In genomic region chr9:45115706-45116105, GRCm38 (mm10) we compare ENCODE assay signal across 8 mouse cellular contexts. TPM values are rescaled to one million over a fixed set of nuclear protein-coding genes. Genes with fewer than 3 reads are reported as not detected.
DNase-seq lines count a peak whose midpoint lies in the region; ATAC-seq and TF ChIP-seq lines count a peak whose summit lies in the region.

No protein-coding gene starts in this region.

- peaks cover 28% of the 10 kb centered on the region for H3K27me3 ChIP-seq in heart, embryonic 13.5 days (replicated peaks)
- H3K27me3 ChIP-seq in embryonic facial prominence, embryonic 13.5 days = no peaks in the 10 kb centered on the region
- no peaks in the 10 kb centered on the region; the same call in 1 of the 2 replicates for H3K27me3 ChIP-seq in kidney, postnatal 0 days (ENCODE audit: insufficient read depth, low read length)

- DNase-seq in heart, adult 9 months (ENCODE audit: low spot score in 2 of 2) = no peak
- DNase-seq in ZHBTc4 (ENCODE audit: low read depth, low spot score) (peak; percentile 74), MN1 (ENCODE audit: low spot score) (no peak)
- DNase-seq in kidney, postnatal 0 days (ENCODE audit: low spot score) = peak; percentile 87
- peak; percentile 27 to 42 for DNase-seq in lung, postnatal 4 days
- DNase-seq in right cerebral cortex, postnatal 4 days = peak; percentile 59

- 4% methylated on average over 14 of the region's 14 CpGs for WGBS in heart, embryonic 13.5 days
- 2% methylated on average over 14 of the region's 14 CpGs for WGBS in embryonic facial prominence, embryonic 13.5 days
- WGBS in kidney, postnatal 0 days = 3% methylated on average over 14 of the region's 14 CpGs

- H3K9me3 ChIP-seq in heart, embryonic 13.5 days = no peaks in the 10 kb centered on the region
- H3K9me3 ChIP-seq in embryonic facial prominence, embryonic 13.5 days = no peaks in the 10 kb centered on the region
- H3K9me3 ChIP-seq in kidney, postnatal 0 days (replicated peaks; ENCODE audit: low read length) = no peaks in the 10 kb centered on the region

- H3K4me3 ChIP-seq in heart, embryonic 13.5 days = peak overlapping the region; percentile 47
- H3K4me3 ChIP-seq in embryonic facial prominence, embryonic 13.5 days = peak overlapping the region; percentile 49
- H3K4me3 ChIP-seq in kidney, postnatal 0 days (replicated peaks; ENCODE audit: low read depth, low read length) = peak overlapping the region; percentile 31

- H3K4me2 ChIP-seq in heart, embryonic 13.5 days = peak overlapping the region; percentile 66
- peak overlapping the region; percentile 71 for H3K4me2 ChIP-seq in embryonic facial prominence, embryonic 13.5 days
- H3K4me2 ChIP-seq in kidney, postnatal 0 days (ENCODE audit: low read length) = peak overlapping the region; percentile 59

- peaks cover 11% of the 10 kb centered on the region for H3K4me1 ChIP-seq in heart, embryonic 13.5 days
- peaks cover 22% of the 10 kb centered on the region for H3K4me1 ChIP-seq in embryonic facial prominence, embryonic 13.5 days
- 0 out of 2 replicates have a peak, but pooled peaks cover 5% of the 10 kb centered on the region for H3K4me1 ChIP-seq in kidney, postnatal 0 days (replicated peaks; ENCODE audit: insufficient read depth, low read length)

- peak; percentile 27; the same call in 1 of the 2 replicates for ATAC-seq in heart, embryonic 13.5 days (ENCODE audit: extremely low read depth, insufficient number of reproducible peaks, low FRiP score, low TSS enrichment)
- peak; percentile 71 for ATAC-seq in embryonic facial prominence, embryonic 13.5 days (ENCODE audit: insufficient number of reproducible peaks, insufficient read depth, low FRiP score, low TSS enrichment, low read depth)
- ATAC-seq in kidney, postnatal 0 days (replicated peaks; ENCODE audit: low FRiP score, low read depth) = peak; percentile 73; the same call in 1 of the 2 replicates

- no peak for TF ChIP-seq CTCF in kidney, postnatal 0 days (IDR thresholded peaks at IDR 0.05; ENCODE audit: low read depth)

- no peak overlapping the region for H3K27ac ChIP-seq in heart, embryonic 13.5 days (replicated peaks)
- H3K27ac ChIP-seq in embryonic facial prominence, embryonic 13.5 days = peak overlapping the region; percentile 17; the same call in 1 of the 2 replicates
- no peak overlapping the region for H3K27ac ChIP-seq in kidney, postnatal 0 days

- no peaks in the 10 kb centered on the region for H3K36me3 ChIP-seq in heart, embryonic 13.5 days
- no peaks in the 10 kb centered on the region for H3K36me3 ChIP-seq in embryonic facial prominence, embryonic 13.5 days
- H3K36me3 ChIP-seq in kidney, postnatal 0 days (ENCODE audit: insufficient read depth, low read length) = no peaks in the 10 kb centered on the region

- peak overlapping the region; percentile 64; the same call in 1 of the 2 replicates for H3K9ac ChIP-seq in heart, embryonic 13.5 days
- peak overlapping the region; percentile 67 for H3K9ac ChIP-seq in embryonic facial prominence, embryonic 13.5 days
- no peak overlapping the region for H3K9ac ChIP-seq in kidney, postnatal 0 days (ENCODE audit: low read depth, low read length)

RNA-seq across cellular contexts. Expression of gene Scn2b, which starts 1.9 kb away (rescaled TPM):
- 1.5 and 2.1 TPM in 2 replicates for polyA plus RNA-seq in heart, embryonic 13.5 days (2015; fragmentation: Nextera tagmentation; extraction: Ambion mirVana)
- 5.8 and 5.9 TPM in 2 replicates for polyA plus RNA-seq in embryonic facial prominence, embryonic 13.5 days (2015; fragmentation: Nextera tagmentation; extraction: Ambion mirVana)
- polyA plus RNA-seq in kidney, postnatal 0 days (2015; fragmentation: Nextera tagmentation; extraction: Ambion mirVana) = 2.4 and 2.8 TPM in 2 replicates

RNA-seq across cellular contexts. Expression of gene Scn4b, which starts 22.5 kb away (rescaled TPM):
- 0.17 and 0.44 TPM in 2 replicates for polyA plus RNA-seq in heart, embryonic 13.5 days (2015; fragmentation: Nextera tagmentation; extraction: Ambion mirVana)
- 0.24 and 0.66 TPM in 2 replicates for polyA plus RNA-seq in embryonic facial prominence, embryonic 13.5 days (2015; fragmentation: Nextera tagmentation; extraction: Ambion mirVana)
- polyA plus RNA-seq in kidney, postnatal 0 days (2015; fragmentation: Nextera tagmentation; extraction: Ambion mirVana) = 4.3 and 4.6 TPM in 2 replicates

RNA-seq across cellular contexts. Expression of gene Jaml, which starts 36.7 kb away (rescaled TPM):
- 0.17 and 0.23 TPM in 2 replicates for polyA plus RNA-seq in heart, embryonic 13.5 days (2015; fragmentation: Nextera tagmentation; extraction: Ambion mirVana)
- not detected in 2 replicates for polyA plus RNA-seq in embryonic facial prominence, embryonic 13.5 days (2015; fragmentation: Nextera tagmentation; extraction: Ambion mirVana)
- 0.61 and 0.70 TPM in 2 replicates for polyA plus RNA-seq in kidney, postnatal 0 days (2015; fragmentation: Nextera tagmentation; extraction: Ambion mirVana)

Comparison
In these comparisons a context has a peak if more than half of its experiments do, and no peak if none do; other contexts are left out.
1. DNase-seq: peak in ZHBTc4 (single experiment), kidney, postnatal 0 days (single experiment), lung, postnatal 4 days (2 of 2) and right cerebral cortex, postnatal 4 days (single experiment); none in heart, adult 9 months (0 of 2) and MN1 (single experiment).
2. Peak in every context shown above with its lines, with median percentiles within 50 percentile points of each other: ATAC-seq, H3K4me2 ChIP-seq and H3K4me3 ChIP-seq.